Mouse (Mus musculus) layer of hippocampus, adult 9-11 months (tissue): ENCODE measurements around the gene Snta1.

Source experiments
- DNase-seq: peaks from one replicate; pipeline ENCODE4 v3.0.0; 2022

The Snta1 gene

GRCm38 (mm10) chr2:154407643-154408445 is at the start of gene Snta1:
Snta1 (minus strand) TSS chr2:154408099.
- DNase-seq, result peak; percentile 81

GRCm38 (mm10) chr2:154456621-154457020 is 48.7 kb upstream of the Snta1 start:
- DNase-seq, result no peak

GRCm38 (mm10) chr2:154455776-154456175 is 47.9 kb upstream of the Snta1 start:
- peak; percentile 51 for DNase-seq

GRCm38 (mm10) chr2:154454605-154455004 is 46.7 kb upstream of the Snta1 start:
- no peak for DNase-seq

- no peak for DNase-seq
These were observed 46.2 kb upstream of the Snta1 start for GRCm38 (mm10) chr2:154454099-154454498.

GRCm38 (mm10) chr2:154452951-154453350 is 45.1 kb upstream of the Snta1 start:
- no peak for DNase-seq

GRCm38 (mm10) chr2:154448633-154449032 is 40.7 kb upstream of the Snta1 start:
- no peak for DNase-seq

GRCm38 (mm10) chr2:154447821-154448220 is 39.9 kb upstream of the Snta1 start:
- DNase-seq, result no peak

- DNase-seq, result no peak
These were observed 32.6 kb upstream of the Snta1 start for GRCm38 (mm10) chr2:154440453-154440852.

GRCm38 (mm10) chr2:154437191-154437527 is 29.3 kb upstream of the Snta1 start:
- DNase-seq, result no peak

- no peak for DNase-seq
These were observed 28.7 kb upstream of the Snta1 start, which contains the start of gene Cbfa2t2 for GRCm38 (mm10) chr2:154436458-154437190. Cbfa2t2 (plus strand) TSS chr2:154436481.

GRCm38 (mm10) chr2:154436076-154436457 is 28.2 kb upstream of the Snta1 start:
- DNase-seq, result peak; percentile 99

- no peak for DNase-seq
These were observed 26.8 kb upstream of the Snta1 start for GRCm38 (mm10) chr2:154434690-154435089.

- DNase-seq, result peak; percentile 62
These were observed 25.5 kb upstream of the Snta1 start for GRCm38 (mm10) chr2:154433391-154433790.

GRCm38 (mm10) chr2:154432696-154433095 is 24.8 kb upstream of the Snta1 start:
- no peak for DNase-seq

- no peak for DNase-seq
These were observed 22.7 kb upstream of the Snta1 start for GRCm38 (mm10) chr2:154430566-154430965.

GRCm38 (mm10) chr2:154427853-154428360 is 20.0 kb upstream of the Snta1 start:
- no peak for DNase-seq

GRCm38 (mm10) chr2:154426905-154427852 is 19.3 kb upstream of the Snta1 start:
- DNase-seq, result no peak

- DNase-seq, result no peak
These were observed 18.4 kb upstream of the Snta1 start for GRCm38 (mm10) chr2:154426188-154426904.

- DNase-seq, result no peak
These were observed 17.6 kb upstream of the Snta1 start for GRCm38 (mm10) chr2:154425522-154425921.

GRCm38 (mm10) chr2:154423548-154423947 is 15.6 kb upstream of the Snta1 start:
- DNase-seq, result no peak

GRCm38 (mm10) chr2:154422181-154422580 is 14.3 kb upstream of the Snta1 start:
- DNase-seq, result no peak
